Mouse (Mus musculus) kidney, postnatal 25 days (tissue): ENCODE results near the gene Kcnk3.

Experiments used
- DNase-seq, 2 experiments: peaks; one replicate each; pipeline ENCODE4 v3.0.0; 2021; ENCODE audit warnings: mixed read lengths in 2 of 2

Gene Kcnk3

GRCm38 (mm10) chr5:30588301-30588968 lies 465 bp downstream of the Kcnk3 start:
- DNase-seq: no peak

GRCm38 (mm10) chr5:30589069-30589468 lies 1.1 kb downstream of the Kcnk3 start:
- DNase-seq: no peak

- no peak for DNase-seq
Observed at GRCm38 (mm10) chr5:30589546-30589945, 1.6 kb downstream of the Kcnk3 start.

- no peak for DNase-seq
Observed at GRCm38 (mm10) chr5:30590231-30590630, 2.3 kb downstream of the Kcnk3 start.

GRCm38 (mm10) chr5:30591205-30591731 lies 3.3 kb downstream of the Kcnk3 start:
- DNase-seq: no peak

GRCm38 (mm10) chr5:30591786-30592185 lies 3.8 kb downstream of the Kcnk3 start:
- DNase-seq: no peak

GRCm38 (mm10) chr5:30592279-30592980 lies 4.5 kb downstream of the Kcnk3 start:
- DNase-seq: no peak

GRCm38 (mm10) chr5:30593360-30593759 lies 5.4 kb downstream of the Kcnk3 start:
- DNase-seq: no peak

GRCm38 (mm10) chr5:30593811-30594504 lies 6.0 kb downstream of the Kcnk3 start:
- peak; percentile 41 to 63 for DNase-seq

- DNase-seq: peak in 1 of 2 experiments; percentile 40
Observed at GRCm38 (mm10) chr5:30594953-30595560, 7.1 kb downstream of the Kcnk3 start.

GRCm38 (mm10) chr5:30601397-30601796 lies 13.4 kb downstream of the Kcnk3 start:
- DNase-seq: no peak

- no peak for DNase-seq
Observed at GRCm38 (mm10) chr5:30603255-30603654, 15.3 kb downstream of the Kcnk3 start.

GRCm38 (mm10) chr5:30603926-30604325 lies 16.0 kb downstream of the Kcnk3 start:
- DNase-seq: no peak

GRCm38 (mm10) chr5:30604769-30605188 lies 16.8 kb downstream of the Kcnk3 start:
- no peak for DNase-seq

GRCm38 (mm10) chr5:30605649-30606048 lies 17.7 kb downstream of the Kcnk3 start:
- no peak for DNase-seq

- DNase-seq: no peak
Observed at GRCm38 (mm10) chr5:30606424-30607073, 18.6 kb downstream of the Kcnk3 start.

- no peak for DNase-seq
Observed at GRCm38 (mm10) chr5:30609094-30609493, 21.1 kb downstream of the Kcnk3 start.

GRCm38 (mm10) chr5:30609918-30610645 lies 22.1 kb downstream of the Kcnk3 start:
- DNase-seq: no peak

- DNase-seq: no peak
Observed at GRCm38 (mm10) chr5:30611091-30611490, 23.1 kb downstream of the Kcnk3 start.

GRCm38 (mm10) chr5:30611689-30612088 lies 23.7 kb downstream of the Kcnk3 start:
- DNase-seq: no peak

- DNase-seq: no peak
Observed at GRCm38 (mm10) chr5:30612575-30612974, 24.6 kb downstream of the Kcnk3 start.

- no peak for DNase-seq
Observed at GRCm38 (mm10) chr5:30613242-30613641, 25.3 kb downstream of the Kcnk3 start.
